Mouse (Mus musculus) heart, embryonic 11.5 days (tissue): Measurements from ENCODE around the gene Cuedc2. TPM values are rescaled to one million over a fixed set of nuclear protein-coding genes. Genes with fewer than 3 reads are reported as not detected.

Source experiments
- ATAC-seq: fragments of 200-750 bp; cut with Nextera tagmentation; replicated peaks from 2 replicates; pipeline ENCODE4 v1.8.0; 2017; ENCODE audit warnings: moderate library complexity; ENCODE audit not compliant: insufficient number of reproducible peaks, low FRiP score, low TSS enrichment
- H3K27ac ChIP-seq: fragments of 300-500 bp; sonication (generic); 2 replicates; pipeline ENCODE4 v1.5.1; 2014; ENCODE audit warnings: mild to moderate bottlenecking, low read depth, low read length
- H3K27me3 ChIP-seq: fragments of 300-500 bp; sonication (generic); 2 replicates; pipeline ENCODE4 v1.6.1; 2014; ENCODE audit warnings: mild to moderate bottlenecking, low read length, mixed read lengths; ENCODE audit not compliant: control insufficient read depth, insufficient read depth
- H3K36me3 ChIP-seq: fragments of 300-500 bp; sonication (generic); 2 replicates; pipeline ENCODE4 v1.6.1; 2014; ENCODE audit warnings: mild to moderate bottlenecking, low read length, moderate library complexity, mixed read lengths; ENCODE audit not compliant: control insufficient read depth, insufficient read depth
- H3K4me1 ChIP-seq: fragments of 300-500 bp; sonication (generic); 2 replicates; pipeline ENCODE4 v1.6.1; 2014; ENCODE audit warnings: low read length; ENCODE audit not compliant: control insufficient read depth, insufficient read depth
- H3K4me2 ChIP-seq: fragments of 300-500 bp; sonication (generic); 2 replicates; pipeline ENCODE4 v1.6.1; 2014; ENCODE audit warnings: mild to moderate bottlenecking, moderate library complexity
- H3K4me3 ChIP-seq: fragments of 300-500 bp; sonication (generic); 2 replicates; pipeline ENCODE4 v1.5.1; 2014; ENCODE audit warnings: low read depth, low read length
- H3K9ac ChIP-seq: fragments of 300-500 bp; sonication (generic); 2 replicates; pipeline ENCODE4 v1.6.1; 2014; ENCODE audit warnings: mild to moderate bottlenecking, low read depth, low read length, moderate library complexity
- H3K9me3 ChIP-seq: fragments of 300-500 bp; sonication (generic); replicated peaks from 2 replicates; pipeline ENCODE4 v1.6.1; 2016; ENCODE audit warnings: low read length; ENCODE audit not compliant: control insufficient read depth
- WGBS: fragments of 180-500 bp; shearing (Covaris S2); extraction: QIAGEN DNeasy Blood & Tissue Kit; methylation state at CpG from one replicate; pipeline ENCODE4 v1.1.7; 2014; ENCODE audit not compliant: insufficient replicate concordance; 5-methylcytosine and 5-hydroxymethylcytosine counted together
- polyA plus RNA-seq: library from polyadenylated mRNA; unstranded; fragments of >200 nt; fragmentation: Nextera tagmentation; extraction: Ambion mirVana; gene quantifications from 2 replicates; pipeline ENCODE4 v1.2.1, GENCODE M21; 2014

Gene Cuedc2
- polyA plus RNA-seq: 124 and 139 TPM in 2 replicates

- 0% methylated on average over 31 of the region's 31 CpGs for WGBS
- peak; percentile 84 for ATAC-seq
- H3K27me3 ChIP-seq: peaks cover 5% of the 10 kb centered on the region; the same call in 1 of the 2 replicates
- peak within 1 kb of the TSS; percentile 41; the same call in 1 of the 2 replicates for H3K27ac ChIP-seq
- H3K4me1 ChIP-seq: peaks cover 12% of the 10 kb centered on the region
- peak within 1 kb of the TSS; percentile 80 for H3K4me3 ChIP-seq
- H3K9ac ChIP-seq: peak within 1 kb of the TSS; percentile 90
- H3K4me2 ChIP-seq: peak within 1 kb of the TSS; percentile 86
- H3K36me3 ChIP-seq: no peaks in the 10 kb centered on the region
- no peaks in the 10 kb centered on the region for H3K9me3 ChIP-seq
Measured at GRCm38 (mm10) chr19:46338331-46338936, at the start of gene Cuedc2. TSS of gene Cuedc2 (minus strand) at chr19:46338702.

- Histone ChIP-seq H3K9ac (no peak overlapping the region), H3K36me3 (peaks cover 69% of the 10 kb centered on the region), H3K4me1 (no peaks in the 10 kb centered on the region), H3K4me3 (no peak overlapping the region), H3K9me3 (no peaks in the 10 kb centered on the region), H3K27ac (no peak overlapping the region), H3K27me3 (no peaks in the 10 kb centered on the region), H3K4me2 (no peak overlapping the region)
- 96% methylated on average over 9 of the region's 9 CpGs for WGBS
- no peak for ATAC-seq
Measured at GRCm38 (mm10) chr19:46382275-46382674, 43.8 kb upstream of the Cuedc2 start.

- Histone ChIP-seq H3K4me2 (no peak overlapping the region), H3K27me3 (no peaks in the 10 kb centered on the region), H3K9ac (no peak overlapping the region), H3K4me1 (peaks cover 3% of the 10 kb centered on the region; the same call in 1 of the 2 replicates), H3K9me3 (no peaks in the 10 kb centered on the region), H3K36me3 (peaks cover 26% of the 10 kb centered on the region), H3K4me3 (no peak overlapping the region), H3K27ac (no peak overlapping the region)
- WGBS: 52% methylated on average over 4 of the region's 4 CpGs
- no peak for ATAC-seq
Measured at GRCm38 (mm10) chr19:46375891-46376290, 37.4 kb upstream of the Cuedc2 start.

- Histone ChIP-seq H3K4me3 (no peak overlapping the region), H3K4me2 (no peak overlapping the region), H3K36me3 (peaks cover 22% of the 10 kb centered on the region), H3K9ac (no peak overlapping the region), H3K27ac (no peak overlapping the region), H3K9me3 (no peaks in the 10 kb centered on the region), H3K27me3 (no peaks in the 10 kb centered on the region), H3K4me1 (peaks cover 3% of the 10 kb centered on the region; the same call in 1 of the 2 replicates)
- ATAC-seq: no peak
- WGBS: 77% methylated on average over 5 of the region's 5 CpGs
Measured at GRCm38 (mm10) chr19:46375489-46375888, 37.0 kb upstream of the Cuedc2 start.

- peaks cover 17% of the 10 kb centered on the region for H3K36me3 ChIP-seq
- H3K27ac ChIP-seq: no peak overlapping the region
- H3K9ac ChIP-seq: no peak overlapping the region
- H3K9me3 ChIP-seq: no peaks in the 10 kb centered on the region
- H3K4me2 ChIP-seq: no peak overlapping the region
- ATAC-seq: no peak
- H3K27me3 ChIP-seq: no peaks in the 10 kb centered on the region
- WGBS: 54% methylated on average over 21 of the region's 21 CpGs
- no peak overlapping the region for H3K4me3 ChIP-seq
- H3K4me1 ChIP-seq: peaks cover 3% of the 10 kb centered on the region; the same call in 1 of the 2 replicates
Measured at GRCm38 (mm10) chr19:46374477-46375088, 36.1 kb upstream of the Cuedc2 start.

- H3K9me3 ChIP-seq: no peaks in the 10 kb centered on the region
- no peak overlapping the region for H3K9ac ChIP-seq
- no peak for ATAC-seq
- no peak overlapping the region for H3K4me2 ChIP-seq
- 13% methylated on average over 4 of the region's 4 CpGs for WGBS
- H3K27me3 ChIP-seq: no peaks in the 10 kb centered on the region
- no peaks in the 10 kb centered on the region for H3K4me1 ChIP-seq
- no peak overlapping the region for H3K27ac ChIP-seq
- H3K4me3 ChIP-seq: no peak overlapping the region
- no peaks in the 10 kb centered on the region for H3K36me3 ChIP-seq
Measured at GRCm38 (mm10) chr19:46369204-46369603, 30.7 kb upstream of the Cuedc2 start.

- Histone ChIP-seq H3K36me3 (no peaks in the 10 kb centered on the region), H3K4me3 (no peak overlapping the region), H3K27ac (no peak overlapping the region), H3K27me3 (no peaks in the 10 kb centered on the region), H3K9me3 (no peaks in the 10 kb centered on the region), H3K4me2 (no peak overlapping the region), H3K4me1 (no peaks in the 10 kb centered on the region), H3K9ac (no peak overlapping the region)
- 78% methylated on average over 23 of the region's 23 CpGs for WGBS
- ATAC-seq: no peak
Measured at GRCm38 (mm10) chr19:46367798-46368590, 29.5 kb upstream of the Cuedc2 start.

- no peak overlapping the region for H3K27ac ChIP-seq
- H3K4me3 ChIP-seq: no peak overlapping the region
- H3K27me3 ChIP-seq: peaks cover 2% of the 10 kb centered on the region; the same call in 1 of the 2 replicates
- no peaks in the 10 kb centered on the region for H3K36me3 ChIP-seq
- no peak overlapping the region for H3K4me2 ChIP-seq
- no peak for ATAC-seq
- no peaks in the 10 kb centered on the region for H3K4me1 ChIP-seq
- no peaks in the 10 kb centered on the region for H3K9me3 ChIP-seq
- 74% methylated on average over 11 of the region's 11 CpGs for WGBS
- H3K9ac ChIP-seq: no peak overlapping the region
Measured at GRCm38 (mm10) chr19:46363294-46364009, 24.9 kb upstream of the Cuedc2 start.
